Mouse (Mus musculus) hindbrain, embryonic 13.5 days (tissue): ENCODE results near the gene Cnnm3. TPM values are rescaled to one million over a fixed set of nuclear protein-coding genes. Genes with fewer than 3 reads are reported as not detected.

ENCODE experiments used
- ATAC-seq: fragments of 200-750 bp; cut with Nextera tagmentation; 2 replicates; pipeline ENCODE4 v1.8.0; 2017; ENCODE audit warnings: moderate TSS enrichment; ENCODE audit not compliant: low FRiP score
- H3K27ac ChIP-seq: fragments of 300-500 bp; sonication (generic); 2 replicates; pipeline ENCODE4 v1.5.1; 2015; ENCODE audit warnings: inconsistent platforms, mild to moderate bottlenecking, moderate library complexity
- H3K27me3 ChIP-seq: fragments of 300-500 bp; sonication (generic); 2 replicates; pipeline ENCODE4 v1.6.1; 2015; ENCODE audit warnings: mild to moderate bottlenecking, inconsistent platforms
- H3K36me3 ChIP-seq: fragments of 300-500 bp; sonication (generic); 2 replicates; pipeline ENCODE4 v1.6.1; 2015; ENCODE audit warnings: mild to moderate bottlenecking, inconsistent platforms
- H3K4me1 ChIP-seq: fragments of 300-500 bp; sonication (generic); replicated peaks from 2 replicates; pipeline ENCODE4 v1.6.1; 2015; ENCODE audit warnings: inconsistent platforms
- H3K4me2 ChIP-seq: fragments of 300-500 bp; sonication (generic); 2 replicates; pipeline ENCODE4 v1.6.1; 2015; ENCODE audit warnings: inconsistent platforms, mild to moderate bottlenecking, moderate library complexity
- H3K4me3 ChIP-seq: fragments of 300-500 bp; sonication (generic); 2 replicates; pipeline ENCODE4 v1.5.1; 2015; ENCODE audit warnings: mild to moderate bottlenecking, inconsistent platforms
- H3K9ac ChIP-seq: fragments of 300-500 bp; sonication (generic); 2 replicates; pipeline ENCODE4 v1.6.1; 2015; ENCODE audit warnings: mild to moderate bottlenecking, inconsistent platforms
- H3K9me3 ChIP-seq: fragments of 300-500 bp; sonication (generic); 2 replicates; pipeline ENCODE4 v1.6.1; 2016; ENCODE audit warnings: inconsistent platforms
- WGBS: fragments of 180-500 bp; shearing (Covaris S2); methylation state at CpG from one replicate; pipeline ENCODE4 v1.1.7; 2015; 5-methylcytosine and 5-hydroxymethylcytosine counted together
- polyA plus RNA-seq: library from polyadenylated mRNA; unstranded; fragments of >200 nt; fragmentation: Nextera tagmentation; extraction: Ambion mirVana; gene quantifications from 2 replicates; pipeline ENCODE4 v1.2.1, GENCODE M21; 2015

Cnnm3 gene
- polyA plus RNA-seq, 1 experiment from 2014 or later, result 5.1 TPM

DNA sequence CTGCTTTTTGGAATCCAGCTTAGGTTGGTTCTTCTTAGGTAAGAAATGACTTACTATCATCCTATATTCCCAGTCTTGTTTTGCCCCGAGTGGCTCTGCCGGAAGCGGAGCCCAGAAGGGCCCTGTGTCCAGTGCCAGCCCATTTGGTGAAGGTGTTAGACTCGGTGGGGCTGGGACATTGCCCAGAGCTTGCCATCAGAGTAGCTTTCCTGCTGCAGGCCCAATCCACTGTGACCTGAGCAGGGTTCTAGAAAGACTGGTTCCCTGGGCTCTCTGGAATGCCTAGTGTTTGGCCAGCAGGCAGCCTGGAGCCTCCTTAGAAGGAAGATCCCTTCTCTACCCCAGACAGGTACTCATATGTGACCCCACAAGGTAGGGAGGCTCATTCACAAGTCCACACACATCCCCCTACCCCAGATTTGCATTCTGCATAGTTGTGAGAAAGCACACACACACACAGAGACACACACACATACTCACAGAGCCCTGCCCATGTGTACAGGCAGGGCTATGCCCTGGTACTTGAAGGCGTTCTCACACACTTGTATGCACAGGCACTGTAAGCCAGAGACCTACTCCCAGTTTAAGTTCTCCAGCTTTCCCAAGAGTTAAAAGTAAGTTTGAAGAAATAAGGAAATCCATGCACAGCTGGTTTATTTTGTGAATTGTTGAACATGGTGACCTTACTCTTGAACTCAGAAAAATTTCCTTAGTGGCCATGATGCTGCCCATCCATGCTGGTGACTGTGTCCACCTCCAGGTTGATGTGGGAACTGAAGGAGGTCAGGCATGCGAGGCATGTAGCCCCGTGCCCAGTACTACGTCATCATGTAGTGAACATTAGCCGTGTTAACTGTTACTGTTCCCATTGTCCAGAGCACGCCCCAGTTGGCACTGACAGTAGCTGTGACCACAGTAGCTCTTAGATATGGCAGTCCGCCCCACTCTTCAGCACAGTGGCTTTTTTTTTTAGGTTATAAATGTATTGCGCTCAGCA is 31.5 kb upstream of the Cnnm3 start:
- H3K27ac ChIP-seq, result no peak overlapping the region
- no peaks in the 10 kb centered on the region for H3K9me3 ChIP-seq
- H3K9ac ChIP-seq, result no peak overlapping the region
- no peaks in the 10 kb centered on the region for H3K36me3 ChIP-seq
- no peaks in the 10 kb centered on the region for H3K27me3 ChIP-seq
- H3K4me1 ChIP-seq, result peaks cover 32% of the 10 kb centered on the region
- H3K4me3 ChIP-seq, result no peak overlapping the region
- no peak overlapping the region for H3K4me2 ChIP-seq
- ATAC-seq, result no peak
- WGBS, result 90% methylated on average over 12 of the region's 12 CpGs

DNA sequence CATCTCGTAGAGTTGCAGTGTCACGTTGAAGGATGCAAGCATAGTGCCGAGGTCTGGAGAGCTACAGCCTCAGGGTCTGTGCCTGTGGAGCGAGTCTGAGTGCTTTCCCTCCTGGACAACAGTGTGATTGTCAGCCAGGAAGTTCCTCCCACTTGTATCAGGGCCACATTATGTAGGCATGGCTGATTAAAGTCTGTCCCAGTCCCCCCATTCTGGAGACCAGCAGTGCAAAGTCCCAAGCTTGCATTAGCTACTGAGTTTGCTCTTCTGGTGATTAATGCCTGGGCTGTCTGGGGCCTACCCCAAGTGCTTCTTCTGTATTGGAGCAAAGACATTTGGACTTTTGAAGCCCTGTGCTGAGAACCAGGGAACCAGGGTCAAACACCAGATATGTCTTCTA is 27.8 kb upstream of the Cnnm3 start:
- no peaks in the 10 kb centered on the region for H3K36me3 ChIP-seq
- no peak overlapping the region for H3K9ac ChIP-seq
- no peak overlapping the region for H3K4me3 ChIP-seq
- peaks cover 10% of the 10 kb centered on the region for H3K4me1 ChIP-seq
- no peaks in the 10 kb centered on the region for H3K27me3 ChIP-seq
- no peak overlapping the region for H3K27ac ChIP-seq
- no peak for ATAC-seq
- no peaks in the 10 kb centered on the region for H3K9me3 ChIP-seq
- WGBS, result 72% methylated on average over 4 of the region's 4 CpGs
- no peak overlapping the region for H3K4me2 ChIP-seq

DNA sequence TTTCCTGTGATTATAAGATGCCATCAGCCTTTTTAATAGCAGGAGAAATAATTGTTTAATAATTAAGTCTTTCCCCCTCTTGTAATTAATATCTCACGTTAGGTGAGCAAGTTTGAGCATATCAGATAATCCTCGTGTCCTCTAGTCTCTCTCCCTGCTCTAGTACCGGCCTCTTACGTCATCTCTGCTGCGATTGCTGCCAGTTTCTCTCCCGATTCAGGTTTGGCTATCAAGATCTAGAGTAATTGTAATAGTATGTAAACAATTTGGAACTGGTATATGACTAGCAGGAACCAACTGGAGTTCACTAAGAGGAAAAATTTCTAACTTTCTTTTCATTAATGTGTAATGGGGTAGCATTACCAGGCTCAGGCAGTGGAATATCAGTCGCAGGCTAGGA is 26.6 kb upstream of the Cnnm3 start:
- no peak overlapping the region for H3K27ac ChIP-seq
- WGBS, result 79% methylated on average over 7 of the region's 7 CpGs

DNA sequence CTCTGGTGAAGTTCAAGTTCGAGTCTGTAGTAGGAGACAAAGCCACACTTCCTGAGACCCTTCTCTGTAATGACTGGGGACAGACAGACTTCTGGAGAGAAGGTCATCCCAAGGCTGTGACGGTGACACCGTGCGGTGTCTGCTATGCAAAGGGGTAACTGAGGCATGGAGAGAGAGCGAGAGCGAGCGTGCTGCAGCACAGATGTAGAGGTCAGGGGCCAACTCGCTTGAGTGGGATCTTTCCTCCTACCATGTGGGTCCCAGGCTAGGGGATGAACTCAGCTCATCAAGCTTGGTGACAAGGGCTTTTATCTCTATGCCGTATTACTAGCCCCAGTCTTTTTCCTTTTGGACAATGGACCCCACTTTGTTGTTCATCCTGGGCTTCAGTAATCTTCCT is 24.6 kb upstream of the Cnnm3 start:
- Histone ChIP-seq H3K27ac (no peak overlapping the region), H3K4me2 (no peak overlapping the region), H3K27me3 (no peaks in the 10 kb centered on the region), H3K4me1 (peaks cover 12% of the 10 kb centered on the region), H3K4me3 (no peak overlapping the region), H3K9me3 (no peaks in the 10 kb centered on the region), H3K36me3 (no peaks in the 10 kb centered on the region), H3K9ac (no peak overlapping the region)
- ATAC-seq, result no peak
- 57% methylated on average over 9 of the region's 9 CpGs for WGBS

More for the DNA sequence above, 26.6 kb upstream of the Cnnm3 start:
- H3K27me3 ChIP-seq, result no peaks in the 10 kb centered on the region
- ATAC-seq, result no peak
- no peak overlapping the region for H3K9ac ChIP-seq
- H3K4me2 ChIP-seq, result no peak overlapping the region
- H3K36me3 ChIP-seq, result no peaks in the 10 kb centered on the region
- H3K4me1 ChIP-seq, result peaks cover 12% of the 10 kb centered on the region
- no peaks in the 10 kb centered on the region for H3K9me3 ChIP-seq
- no peak overlapping the region for H3K4me3 ChIP-seq

GRCm38 (mm10) chr1:36489661-36490060 is 22.0 kb upstream of the Cnnm3 start:
- Histone ChIP-seq H3K36me3 (no peaks in the 10 kb centered on the region), H3K4me3 (no peak overlapping the region), H3K27me3 (no peaks in the 10 kb centered on the region), H3K4me2 (no peak overlapping the region), H3K4me1 (peaks cover 11% of the 10 kb centered on the region; the same call in 1 of the 2 replicates), H3K9ac (no peak overlapping the region), H3K27ac (no peak overlapping the region), H3K9me3 (no peaks in the 10 kb centered on the region)
- ATAC-seq, result no peak
- 59% methylated on average over 6 of the region's 6 CpGs for WGBS

- 57% methylated on average over 9 of the region's 9 CpGs for WGBS
- no peaks in the 10 kb centered on the region for H3K9me3 ChIP-seq
- H3K9ac ChIP-seq, result 0 out of 2 replicates have a peak overlapping the region, but pooled peaks have one; percentile 29
- 0 out of 2 replicates have a peak, but pooled peaks have one; percentile 13 for ATAC-seq
- H3K36me3 ChIP-seq, result no peaks in the 10 kb centered on the region
- H3K27ac ChIP-seq, result no peak overlapping the region
- H3K4me3 ChIP-seq, result no peak overlapping the region
- H3K4me2 ChIP-seq, result no peak overlapping the region
- no peaks in the 10 kb centered on the region for H3K27me3 ChIP-seq
- H3K4me1 ChIP-seq, result peaks cover 6% of the 10 kb centered on the region; the same call in 1 of the 2 replicates
Measured at GRCm38 (mm10) chr1:36492416-36493139, 19.1 kb upstream of the Cnnm3 start.

- peaks cover 6% of the 10 kb centered on the region; the same call in 1 of the 2 replicates for H3K4me1 ChIP-seq
- no peak overlapping the region for H3K27ac ChIP-seq
- H3K36me3 ChIP-seq, result peaks cover under 1% of the 10 kb centered on the region; the same call in 1 of the 2 replicates
- no peak for ATAC-seq
- WGBS, result 69% methylated on average over 6 of the region's 6 CpGs
- H3K27me3 ChIP-seq, result no peaks in the 10 kb centered on the region
- no peak overlapping the region for H3K9ac ChIP-seq
- H3K4me2 ChIP-seq, result no peak overlapping the region
- no peak overlapping the region for H3K4me3 ChIP-seq
- H3K9me3 ChIP-seq, result no peaks in the 10 kb centered on the region
Measured at GRCm38 (mm10) chr1:36493299-36493698, 18.4 kb upstream of the Cnnm3 start.

DNA sequence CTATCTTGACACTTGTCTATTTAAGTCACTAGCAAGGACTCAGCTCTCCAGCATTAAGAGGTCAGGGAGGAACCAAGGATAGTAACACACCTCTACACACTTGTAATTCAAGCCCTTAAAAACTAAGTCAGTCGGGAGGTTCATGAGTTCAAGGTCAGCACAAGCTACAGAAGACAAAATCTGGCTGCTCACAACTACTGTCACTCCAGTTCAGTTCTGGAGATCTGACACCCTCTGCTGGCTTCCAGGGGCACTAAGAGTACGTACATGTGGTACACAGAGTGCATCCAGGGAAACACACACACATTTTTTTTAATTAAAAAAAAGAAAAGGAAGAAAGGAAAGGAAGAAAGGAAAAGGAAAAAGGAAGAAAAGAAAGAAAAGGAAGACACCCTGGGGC is 14.9 kb upstream of the Cnnm3 start:
- 70% methylated on average over 2 of the region's 2 CpGs for WGBS
- H3K36me3 ChIP-seq, result peaks cover 22% of the 10 kb centered on the region
- no peak for ATAC-seq
- H3K4me3 ChIP-seq, result no peak overlapping the region
- no peaks in the 10 kb centered on the region for H3K9me3 ChIP-seq
- no peak overlapping the region for H3K4me2 ChIP-seq
- H3K4me1 ChIP-seq, result peaks cover 3% of the 10 kb centered on the region; the same call in 1 of the 2 replicates
- no peak overlapping the region for H3K9ac ChIP-seq
- H3K27ac ChIP-seq, result no peak overlapping the region
- H3K27me3 ChIP-seq, result no peaks in the 10 kb centered on the region

- no peak for ATAC-seq
- H3K36me3 ChIP-seq, result peaks cover 22% of the 10 kb centered on the region
- no peak overlapping the region for H3K4me3 ChIP-seq
- H3K9me3 ChIP-seq, result no peaks in the 10 kb centered on the region
- 73% methylated on average over 2 of the region's 2 CpGs for whole genome bisulfite sequencing
- H3K4me1 ChIP-seq, result peaks cover 2% of the 10 kb centered on the region; the same call in 1 of the 2 replicates
- no peak overlapping the region for H3K4me2 ChIP-seq
- H3K9ac ChIP-seq, result peak overlapping the region; percentile 39; the same call in 1 of the 2 replicates
- H3K27me3 ChIP-seq, result no peaks in the 10 kb centered on the region
- no peak overlapping the region for H3K27ac ChIP-seq
Measured at GRCm38 (mm10) chr1:36497312-36497711, 14.4 kb upstream of the Cnnm3 start.

DNA sequence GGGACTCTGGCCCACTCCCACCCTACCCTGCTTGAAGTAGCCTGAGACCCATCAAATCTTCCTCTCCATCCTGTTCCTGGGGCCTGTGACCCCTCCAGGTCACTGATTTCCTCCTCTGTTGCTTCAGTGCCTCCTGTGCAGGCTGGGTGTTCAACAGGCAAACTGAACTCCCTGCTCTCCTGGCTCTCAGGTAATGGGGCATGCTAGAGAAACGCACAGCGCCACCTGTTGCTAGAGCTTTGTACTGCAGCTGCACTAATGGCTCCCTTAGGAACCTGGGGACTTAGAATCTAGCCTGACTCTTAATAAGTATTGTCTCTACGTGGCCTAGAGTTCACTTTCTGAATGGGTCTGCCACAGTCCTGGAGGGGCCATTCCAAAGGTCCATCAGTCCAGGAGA is 10.4 kb upstream of the Cnnm3 start:
- Histone ChIP-seq H3K4me3 (no peak overlapping the region), H3K27ac (no peak overlapping the region), H3K4me1 (no peaks in the 10 kb centered on the region), H3K27me3 (no peaks in the 10 kb centered on the region), H3K9me3 (no peaks in the 10 kb centered on the region), H3K4me2 (no peak overlapping the region), H3K36me3 (peaks cover 27% of the 10 kb centered on the region), H3K9ac (no peak overlapping the region)
- no peak for ATAC-seq
- 5% methylated on average over 3 of the region's 3 CpGs for WGBS

DNA sequence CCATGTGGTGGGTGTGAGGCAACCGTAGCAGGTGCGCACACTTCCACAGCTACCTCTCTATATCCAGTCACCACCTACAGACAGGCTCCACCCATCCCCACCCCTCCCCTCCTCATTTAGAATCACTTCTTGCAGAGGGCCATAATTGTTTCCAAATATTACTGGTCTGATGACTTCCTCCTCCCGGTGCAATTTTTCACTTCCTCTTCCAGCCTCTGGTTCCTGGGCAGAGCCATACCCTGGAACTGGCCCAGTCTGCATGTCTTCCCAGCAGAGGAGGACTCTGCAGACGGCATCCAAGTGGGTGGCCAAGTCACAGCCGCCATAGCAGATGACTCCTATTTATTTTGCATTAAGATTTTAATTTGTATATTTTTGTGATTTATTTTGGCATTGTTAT is 3.4 kb upstream of the Cnnm3 start:
- no peak overlapping the region for H3K4me3 ChIP-seq
- no peak for ATAC-seq
- H3K36me3 ChIP-seq, result peaks cover 17% of the 10 kb centered on the region
- 88% methylated on average over 5 of the region's 5 CpGs for WGBS
- H3K27ac ChIP-seq, result no peak overlapping the region
- no peak overlapping the region for H3K9ac ChIP-seq
- no peak overlapping the region for H3K4me2 ChIP-seq
- H3K9me3 ChIP-seq, result no peaks in the 10 kb centered on the region
- no peaks in the 10 kb centered on the region for H3K27me3 ChIP-seq
- peaks cover 5% of the 10 kb centered on the region for H3K4me1 ChIP-seq
